ENCODE assay signal across 8 mouse cellular contexts in the genomic region with DNA sequence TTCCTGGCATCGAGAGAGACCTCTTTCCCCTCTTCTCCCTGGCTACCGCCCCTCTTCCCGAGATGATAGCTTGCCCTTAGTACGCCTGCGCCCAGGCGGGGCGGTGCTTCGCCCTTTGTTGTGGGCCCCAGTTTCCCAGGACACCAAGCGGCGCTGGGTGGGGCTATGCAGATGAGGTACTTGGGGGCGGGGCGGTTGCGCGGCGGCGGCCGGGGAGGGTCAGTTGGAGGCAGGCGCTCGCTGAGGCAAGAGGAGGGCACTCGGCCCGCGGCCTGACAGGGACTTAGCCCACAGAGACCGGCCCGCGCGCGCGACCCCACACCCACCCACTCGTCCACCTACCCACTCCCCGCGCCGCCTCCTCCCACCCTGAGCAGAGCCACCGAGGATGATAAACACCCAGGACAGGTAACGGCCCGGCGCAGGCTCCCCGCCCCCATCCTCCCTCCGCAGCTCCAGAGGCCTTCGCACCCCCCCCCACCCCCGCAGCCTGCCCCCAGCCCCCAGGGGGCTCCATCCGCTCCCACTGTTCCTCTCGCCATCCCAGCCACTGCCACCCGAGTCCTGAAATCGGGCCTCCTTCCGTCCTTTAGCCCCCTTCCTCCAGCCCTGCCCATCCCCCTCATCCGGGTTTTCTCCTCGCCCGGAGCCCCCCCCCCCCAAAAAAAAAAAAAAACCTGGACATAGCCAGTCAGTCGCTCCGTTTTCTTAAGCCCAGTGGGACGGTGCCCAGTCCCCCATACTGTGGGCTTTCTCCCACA. TPM values are rescaled to one million over a fixed set of nuclear protein-coding genes. Genes with fewer than 3 reads are reported as not detected.
DNase-seq lines count a peak whose midpoint lies in the region; ATAC-seq lines count a peak whose summit lies in the region.

No protein-coding gene starts in this region.

- peak overlapping the region; percentile 95 for H3K9ac ChIP-seq in hindbrain, embryonic 12.5 days

- H3K36me3 ChIP-seq in hindbrain, embryonic 12.5 days = no peaks in the 10 kb centered on the region

- H3K27ac ChIP-seq in hindbrain, embryonic 12.5 days = peak overlapping the region; percentile 80

- under 1% methylated on average over 42 of the region's 51 CpGs for WGBS in hindbrain, embryonic 12.5 days

- peak overlapping the region; percentile 80 for H3K4me3 ChIP-seq in hindbrain, embryonic 12.5 days

- ATAC-seq in hindbrain, embryonic 12.5 days (ENCODE audit: low FRiP score) = peak; percentile 98

- H3K4me1 ChIP-seq in hindbrain, embryonic 12.5 days = peaks cover 48% of the 10 kb centered on the region

- H3K9me3 ChIP-seq in hindbrain, embryonic 12.5 days (replicated peaks) = no peaks in the 10 kb centered on the region

- H3K27me3 ChIP-seq in hindbrain, embryonic 12.5 days = no peaks in the 10 kb centered on the region

- DNase-seq in MN1 (ENCODE audit: low spot score) = peak; percentile 96
- peak; percentile 97 for DNase-seq in cerebellum, adult 9-10 months
- peak; percentile 91 to 97 for DNase-seq in frontal cortex, adult 2 months (ENCODE audit: extremely low spot score in 1 of 2, low spot score in 1 of 2)
- DNase-seq in layer of hippocampus, postnatal 14 days (ENCODE audit: low spot score in 2 of 2) = peak; percentile 91 to 97
- peak; percentile 99 for DNase-seq in lung, postnatal 14 days
- DNase-seq in retina, adult 2 months (ENCODE audit: low read depth, low spot score) = peak; percentile 85
- DNase-seq in thymus, postnatal 36 days = peak; percentile 96

- peak overlapping the region; percentile 93 for H3K4me2 ChIP-seq in hindbrain, embryonic 12.5 days (replicated peaks)

RNA-seq across cellular contexts. Expression of gene Oaz2, which starts 8.7 kb away (rescaled TPM):
- 220 and 229 TPM in 2 replicates for polyA plus RNA-seq in frontal cortex, adult 2 months (2012; rRNA removed)
- 312 and 323 TPM in 2 replicates for polyA plus RNA-seq in hindbrain, embryonic 12.5 days (2016; fragmentation: Nextera tagmentation; extraction: Ambion mirVana)
- 100 to 1,000 TPM; 213 to 221 TPM for total RNA-seq in layer of hippocampus, postnatal 14 days (2021)

RNA-seq across cellular contexts. Expression of gene Rbpms2, which starts 47.1 kb away (rescaled TPM):
- 7.5 and 8.3 TPM in 2 replicates for polyA plus RNA-seq in frontal cortex, adult 2 months (2012; rRNA removed)
- polyA plus RNA-seq in hindbrain, embryonic 12.5 days (2016; fragmentation: Nextera tagmentation; extraction: Ambion mirVana) = 13.7 and 15.0 TPM in 2 replicates
- total RNA-seq in layer of hippocampus, postnatal 14 days (2021) = 1 to 10 TPM; 2.1 to 2.3 TPM

Comparison
In these comparisons a context has a peak if more than half of its experiments do, and no peak if none do; other contexts are left out.
1. Peak in every context shown above with its lines: DNase-seq, ATAC-seq, H3K4me3 ChIP-seq and H3K27ac ChIP-seq.